Mouse (Mus musculus) left cerebral cortex, postnatal 36 days (tissue): ENCODE measurements around the gene Pck2. TPM values are rescaled to one million over a fixed set of nuclear protein-coding genes. Genes with fewer than 3 reads are reported as not detected.

Experiments
- DNase-seq, 2 experiments: peaks; one replicate each; pipeline ENCODE4 v3.0.0; 2021 to 2022; ENCODE audit warnings: low spot score in 2 of 2, mixed read lengths in 1 of 2
- intact Hi-C: fragments of 180-260 bp; cut with DNase I; formaldehyde crosslinking; loops from one replicate; pipeline ENCODE4 v1.15.1; 2025
- total RNA-seq, 2 experiments: library from RNA; stranded (reverse); gene quantifications; 2 replicates each; pipeline ENCODE4 v1.2.3; 2021

The Pck2 gene
- total RNA-seq, 2 experiments from 2014 or later, result 24.8 to 28.9 TPM

GRCm38 (mm10) chr14:55524062-55524461, 16.0 kb upstream of the Pck2 start:
- intact Hi-C loops, result no loop called here
- no peak for DNase-seq

- DNase-seq, result no peak
- intact Hi-C loops, result no loop called here
Measured at GRCm38 (mm10) chr14:55524785-55525184, 15.3 kb upstream of the Pck2 start, which contains the start of gene Nrl. Nrl (minus strand) TSS chr14:55524981.

DNA sequence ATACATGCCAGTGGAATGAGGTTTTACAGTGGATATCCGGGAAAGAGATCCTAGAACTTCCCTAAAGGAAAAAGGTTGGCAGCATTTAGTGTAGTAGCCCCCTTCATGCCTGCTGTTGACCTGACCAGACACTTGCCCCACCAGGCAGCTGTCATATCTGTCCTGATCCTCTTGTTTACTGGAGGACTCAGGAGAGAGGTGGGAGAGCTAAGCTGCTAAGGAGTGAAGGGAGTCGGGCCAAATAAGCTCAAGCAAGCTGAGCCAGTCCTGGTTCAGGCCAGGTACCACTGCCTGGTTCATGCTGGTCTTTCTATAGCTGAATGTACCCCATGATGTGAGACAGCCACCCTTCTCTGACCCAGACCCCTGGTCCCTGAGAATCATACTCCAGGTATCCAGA, 13.4 kb upstream of the Pck2 start:
- DNase-seq, result no peak
- intact Hi-C loops, result no loop called here

- DNase-seq, result no peak
- intact Hi-C loops, result no loop called here
Measured at GRCm38 (mm10) chr14:55527940-55528339, 12.1 kb upstream of the Pck2 start.

DNA sequence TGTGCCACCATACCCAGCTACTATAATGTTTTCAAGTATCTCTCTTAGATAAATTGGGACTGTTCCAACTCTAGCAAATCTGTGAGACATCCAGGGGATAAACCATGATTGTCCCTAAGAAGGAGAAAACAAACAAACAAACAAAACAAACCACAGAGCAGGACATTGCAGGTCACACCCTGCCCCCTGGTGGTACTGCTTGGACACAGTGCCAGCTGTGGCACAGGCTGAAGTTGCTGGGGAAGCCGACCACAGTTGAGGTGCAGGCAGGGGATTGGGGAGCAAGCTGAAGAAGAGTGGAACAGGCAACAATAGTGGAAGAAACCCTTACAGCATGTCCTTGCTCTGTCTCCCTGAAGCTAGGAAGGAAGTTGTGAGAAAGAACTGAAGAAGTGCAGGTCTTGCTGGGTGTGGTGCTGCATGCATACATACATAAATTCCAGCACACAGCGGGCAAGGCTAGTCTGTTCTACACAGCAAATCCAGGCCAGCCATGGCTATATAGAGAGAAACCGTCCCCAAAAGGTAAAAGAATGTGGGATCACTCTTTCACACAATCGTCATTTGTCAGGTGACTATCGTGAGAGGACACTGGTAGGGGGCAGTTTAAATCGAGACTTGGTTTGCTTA, 3.8 kb upstream of the Pck2 start:
- no peak for DNase-seq
- intact Hi-C loops, result loop anchor here (5.0 kb wide), 1 partner anchor 389 kb away; no protein-coding TSS in a partner anchor

DNA sequence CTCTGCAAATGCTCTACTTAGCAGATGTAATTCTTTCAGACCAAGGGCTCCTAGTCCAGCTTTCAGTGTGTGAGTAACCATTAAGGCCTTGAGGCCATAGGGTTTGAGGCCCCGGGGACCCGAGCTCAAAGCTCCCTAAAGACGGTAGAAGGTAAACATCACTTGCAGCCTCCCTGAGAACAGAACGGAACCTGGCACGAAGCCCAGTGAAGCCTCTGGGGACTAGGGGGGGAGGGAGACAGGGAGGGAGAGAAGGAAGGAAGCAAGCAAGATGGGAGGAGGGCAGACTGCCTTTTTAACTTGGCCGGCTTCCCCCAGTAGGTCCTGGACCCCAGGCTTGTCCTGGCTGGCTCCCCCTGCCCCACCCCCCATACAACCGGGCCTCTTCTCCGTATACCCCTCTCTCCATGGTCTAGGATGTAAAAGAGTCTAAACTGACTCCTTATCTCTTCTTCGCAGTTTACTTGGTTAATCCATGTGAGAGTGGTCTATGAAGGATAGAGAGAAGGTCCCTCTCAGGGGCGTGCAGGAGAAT, 788 bp downstream of the Pck2 start:
- intact Hi-C loops, result loop anchor here (5.0 kb wide), 1 partner anchor 44 kb away; no protein-coding TSS in a partner anchor
- DNase-seq, result peak; percentile 76 to 77

GRCm38 (mm10) chr14:55542268-55542667, 2.2 kb downstream of the Pck2 start:
- DNase-seq, result no peak
- intact Hi-C loops, result loop anchor here (5.0 kb wide), 1 partner anchor 45 kb away; no protein-coding TSS in a partner anchor

- intact Hi-C loops, result loop anchor here (5.0 kb wide), 1 partner anchor 47 kb away; no protein-coding TSS in a partner anchor
- DNase-seq, result peak in 1 of 2 experiments; percentile 6
Measured at GRCm38 (mm10) chr14:55544334-55544733, 4.3 kb downstream of the Pck2 start.

DNA sequence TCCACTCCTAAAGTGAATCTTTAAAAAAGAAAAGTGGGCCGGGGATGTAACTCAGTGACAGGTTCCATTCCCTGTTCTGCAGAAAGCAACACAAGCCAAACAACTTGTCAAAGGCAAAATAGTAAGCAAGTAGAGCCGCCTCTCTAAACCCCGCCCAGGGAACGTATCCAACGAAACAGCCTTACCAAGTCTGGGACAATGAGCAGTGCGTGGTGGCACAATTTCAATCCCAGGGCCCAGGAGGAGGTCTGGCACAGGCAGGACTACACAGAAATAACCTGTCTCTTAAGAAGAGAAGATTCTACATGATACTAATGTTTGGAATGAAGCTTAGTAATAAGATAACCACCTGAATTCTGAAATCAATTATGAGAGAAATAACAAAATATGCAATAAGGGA, 10.1 kb downstream of the Pck2 start:
- no peak for DNase-seq
- intact Hi-C loops, result no loop called here

DNA sequence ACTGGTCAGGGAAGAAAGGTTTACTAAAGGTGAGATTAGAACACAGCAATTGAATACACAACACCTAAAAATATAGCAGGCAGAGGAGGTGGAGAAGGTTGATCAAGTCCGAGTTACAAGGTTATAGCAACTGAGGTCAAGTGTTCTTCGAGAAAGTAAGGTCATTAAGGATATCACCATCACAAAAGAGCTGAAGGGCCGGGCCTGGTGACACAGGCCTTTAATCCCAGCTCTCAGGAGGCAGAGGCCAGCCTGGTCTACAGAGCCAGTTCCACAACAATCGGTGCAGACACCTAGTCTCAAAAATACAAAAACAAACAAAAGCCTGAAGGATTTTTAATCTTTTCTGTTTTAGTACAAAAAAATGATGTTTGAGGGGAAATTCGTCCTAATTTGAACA, 11.3 kb downstream of the Pck2 start:
- intact Hi-C loops, result no loop called here
- DNase-seq, result no peak

- intact Hi-C loops, result no loop called here
- DNase-seq, result no peak
Measured at GRCm38 (mm10) chr14:55551794-55552193, 11.7 kb downstream of the Pck2 start.

DNA sequence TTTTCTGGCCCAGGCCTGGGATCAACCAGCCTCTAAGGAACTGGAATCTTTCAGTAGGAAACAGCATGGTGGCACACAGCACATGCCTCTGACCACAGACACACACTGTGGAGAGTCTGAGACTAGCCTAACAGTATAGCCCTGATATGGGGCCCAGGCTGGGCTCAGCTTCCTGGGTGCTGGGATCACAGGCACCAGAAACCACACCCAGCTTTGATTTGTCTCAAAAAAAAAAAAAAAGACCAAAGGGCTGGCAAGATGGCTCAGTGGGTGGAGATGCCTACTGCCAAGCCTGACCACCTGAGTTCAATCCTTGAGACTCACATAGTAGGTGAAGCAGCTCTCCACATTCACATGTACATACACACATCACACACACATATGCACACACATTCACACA, 14.6 kb downstream of the Pck2 start:
- DNase-seq, result no peak
- intact Hi-C loops, result no loop called here

GRCm38 (mm10) chr14:55555788-55556187, 15.7 kb downstream of the Pck2 start:
- intact Hi-C loops, result no loop called here
- DNase-seq, result no peak

GRCm38 (mm10) chr14:55557003-55557402, 16.9 kb downstream of the Pck2 start:
- peak in 1 of 2 experiments; percentile 65 for DNase-seq
- intact Hi-C loops, result loop anchor here (1.0 kb wide), 1 partner anchor 60 kb away; no protein-coding TSS in a partner anchor

DNA sequence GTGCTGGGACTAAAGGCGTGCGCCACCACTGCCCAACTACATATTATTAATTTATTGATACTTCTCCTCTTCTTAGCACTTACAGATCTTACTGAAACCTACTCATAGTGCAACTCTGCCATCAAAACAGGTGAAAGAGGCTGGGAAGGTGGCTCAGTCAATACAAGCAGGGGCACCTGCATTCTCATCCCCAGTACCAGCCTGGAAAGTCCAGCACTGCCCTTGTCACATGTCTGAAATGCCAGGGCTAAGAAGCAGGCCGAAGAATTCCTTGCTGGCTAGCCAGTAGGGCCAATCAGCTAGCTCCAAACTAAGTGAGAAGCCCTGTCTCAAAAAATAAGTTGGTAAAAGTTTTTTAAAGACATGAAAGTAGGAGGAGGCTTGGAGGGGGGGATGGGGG, 17.5 kb downstream of the Pck2 start:
- no peak for DNase-seq
- intact Hi-C loops, result loop anchor here (1.0 kb wide), 1 partner anchor 60 kb away; no protein-coding TSS in a partner anchor

DNA sequence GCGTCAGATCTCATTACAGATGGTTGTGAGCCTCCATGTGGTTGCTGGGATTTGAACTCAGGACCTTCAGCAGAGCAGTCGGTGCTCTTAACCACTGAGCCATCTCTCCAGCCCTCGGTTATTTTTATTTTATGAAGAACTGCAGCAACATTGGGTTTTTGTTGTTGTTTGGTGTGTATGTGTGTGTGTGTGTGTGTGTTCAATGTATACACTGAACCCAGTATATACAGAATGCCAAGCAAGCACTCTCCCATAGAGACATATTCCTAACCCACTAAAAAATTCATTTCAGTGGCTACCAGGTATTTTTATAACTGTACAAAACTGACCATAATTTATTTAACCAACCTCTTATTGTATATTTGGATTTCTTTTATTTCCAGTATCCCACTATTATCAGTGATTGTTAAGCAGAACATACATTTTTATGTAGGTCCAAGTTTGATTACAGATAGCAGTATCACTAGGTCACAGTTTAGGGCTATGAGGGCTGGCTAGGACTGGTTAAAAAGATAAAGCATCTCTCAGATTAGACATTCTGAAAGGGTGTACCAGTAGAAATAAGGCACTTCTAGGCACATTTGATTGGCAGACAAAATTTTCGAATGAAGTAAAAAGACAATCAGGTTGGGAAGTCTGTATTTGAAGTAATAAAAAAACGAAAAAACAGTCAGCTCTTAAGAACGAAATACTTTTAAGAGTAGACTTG, 18.8 kb downstream of the Pck2 start:
- DNase-seq, result no peak
- intact Hi-C loops, result no loop called here

DNA sequence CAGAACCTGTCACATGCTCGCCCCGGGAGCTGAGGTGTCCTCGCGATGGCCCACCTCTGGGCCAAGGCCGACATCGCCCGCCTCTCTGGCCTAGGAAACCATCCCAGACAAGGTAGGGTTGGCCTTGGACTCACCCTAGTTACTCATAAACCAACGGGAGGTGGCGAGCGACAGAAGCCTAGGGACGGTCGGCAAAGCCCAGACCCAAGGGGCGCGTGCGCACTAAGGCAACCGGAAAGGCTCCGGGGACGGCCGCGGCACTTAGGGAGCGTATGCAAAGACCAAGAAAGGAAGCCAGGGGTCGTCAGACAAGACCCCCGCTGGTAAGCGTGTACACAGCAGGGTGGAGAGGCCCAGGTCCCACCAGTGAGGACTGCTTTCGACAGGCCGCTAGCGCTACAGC, 19.7 kb downstream of the Pck2 start, which contains the start of gene Dcaf11:
Dcaf11 (plus strand) TSS at position 208 of the 403 bp plus-strand sequence.
- peak; percentile 88 to 90 for DNase-seq
- intact Hi-C loops, result loop anchor here (2.0 kb wide), 1 partner anchor 31 kb away; the partner anchor contains the start of genes Psme2 and Rnf31

GRCm38 (mm10) chr14:55560202-55561073, 20.4 kb downstream of the Pck2 start, which contains the start of gene A730061H03Rik:
A730061H03Rik (minus strand) TSS chr14:55560406.
- intact Hi-C loops, result loop anchor here (2.0 kb wide), 1 partner anchor 30 kb away; the partner anchor contains the start of genes Psme2 and Rnf31
- peak; percentile 97 to 98 for DNase-seq

- intact Hi-C loops, result loop anchor here (2.0 kb wide), 1 partner anchor 29 kb away; the partner anchor contains the start of genes Psme2 and Rnf31
- DNase-seq, result no peak
Measured at GRCm38 (mm10) chr14:55561860-55562259, 21.8 kb downstream of the Pck2 start.
